In genomic region chr3:21854340-21854739, GRCm38 (mm10) we compare ENCODE assay signal across 23 mouse cellular contexts.
DNase-seq lines count a peak whose midpoint lies in the region; ATAC-seq lines count a peak whose summit lies in the region.
"Had no signal": no experiment of that assay in that cellular context is flagged by ENCODE, and none has a peak within 500 bp of the region (broad histone marks: within the 10 kb centered on the region; RNA-seq: fewer than 3 reads in every experiment).

No protein-coding gene starts in this region.

- no peak overlapping the region for H3K4me2 ChIP-seq in midbrain, embryonic 16.5 days (ENCODE audit: low read length)
- H3K4me2 ChIP-seq: embryonic facial prominence, embryonic 13.5 days; embryonic facial prominence, embryonic 15.5 days; forebrain, embryonic 12.5 days had no signal

- ATAC-seq in common myeloid progenitor, adult 5-6 weeks (replicated peaks; ENCODE audit: low read depth, poor library complexity, severe bottlenecking): 0 out of 2 replicates have a peak, but pooled peaks have one; percentile 32
- ATAC-seq in megakaryocyte, adult 5-6 weeks (ENCODE audit: poor library complexity, severe bottlenecking): peak; percentile 52; the same call in 1 of the 2 replicates
- ATAC-seq in midbrain, embryonic 16.5 days: no peak
- ATAC-seq: activated CD4-positive, CD25-positive, alpha-beta regulatory T cell, adult 4 months; forebrain, embryonic 14.5 days; forebrain, embryonic 16.5 days; Patski had no signal

- no peaks in the 10 kb centered on the region for H3K36me3 ChIP-seq in midbrain, embryonic 16.5 days (ENCODE audit: control insufficient read depth, insufficient read depth, low read length)
- H3K36me3 ChIP-seq: embryonic facial prominence, embryonic 13.5 days; embryonic facial prominence, embryonic 15.5 days; forebrain, embryonic 10.5 days; forebrain, embryonic 12.5 days had no signal

- H3K27ac ChIP-seq in midbrain, embryonic 16.5 days (ENCODE audit: low read length): no peak overlapping the region
- H3K27ac ChIP-seq: embryonic facial prominence, embryonic 13.5 days; embryonic facial prominence, embryonic 15.5 days; forebrain, embryonic 10.5 days; forebrain, embryonic 12.5 days had no signal

- H3K4me1 ChIP-seq in midbrain, embryonic 16.5 days (ENCODE audit: control insufficient read depth, insufficient read depth, low read length): no peaks in the 10 kb centered on the region
- H3K4me1 ChIP-seq: embryonic facial prominence, embryonic 13.5 days; embryonic facial prominence, embryonic 15.5 days; forebrain, embryonic 10.5 days; forebrain, embryonic 12.5 days had no signal

- no peak overlapping the region for H3K9ac ChIP-seq in midbrain, embryonic 16.5 days (ENCODE audit: low read depth, low read length)
- H3K9ac ChIP-seq: embryonic facial prominence, embryonic 13.5 days; embryonic facial prominence, embryonic 15.5 days; forebrain, embryonic 12.5 days had no signal

- no peaks in the 10 kb centered on the region for H3K27me3 ChIP-seq in midbrain, embryonic 16.5 days (ENCODE audit: control insufficient read depth, insufficient read depth, low read depth, low read length)
- H3K27me3 ChIP-seq: embryonic facial prominence, embryonic 13.5 days; embryonic facial prominence, embryonic 15.5 days; forebrain, embryonic 12.5 days; Patski had no signal

- no peak for DNase-seq in frontal cortex, postnatal 14 days (ENCODE audit: low spot score in 2 of 2)
- DNase-seq in yolk sac, embryonic 10.5 days (ENCODE audit: low spot score): no peak
- DNase-seq: adrenal gland, adult 8-10 months; adrenal gland, postnatal 14 days; adrenal gland, postnatal 36 days; cerebellum, adult 11-12 months; cerebellum, adult 2 months; cerebellum, adult 9-10 months; cerebellum, postnatal 10 days; cerebellum, postnatal 25 days; embryo, embryonic 11 days had no signal

- no peaks in the 10 kb centered on the region for H3K9me3 ChIP-seq in midbrain, embryonic 16.5 days (replicated peaks; ENCODE audit: control insufficient read depth, low read length, poor library complexity, severe bottlenecking)
- H3K9me3 ChIP-seq: embryonic facial prominence, embryonic 13.5 days; embryonic facial prominence, embryonic 15.5 days; forebrain, embryonic 10.5 days; forebrain, embryonic 12.5 days had no signal

- no peak overlapping the region for H3K4me3 ChIP-seq in midbrain, embryonic 16.5 days (ENCODE audit: low read depth, low read length)
- H3K4me3 ChIP-seq: embryonic facial prominence, embryonic 13.5 days; embryonic facial prominence, embryonic 15.5 days; erythroblast, embryonic 14.5 days; forebrain, embryonic 10.5 days; forebrain, embryonic 12.5 days had no signal

- 73% methylated on average over 2 of the region's 2 CpGs for WGBS in midbrain, embryonic 16.5 days
